Mouse (Mus musculus) kidney, adult 10 weeks (tissue): ENCODE results near the gene Ly6g5b. TPM values are rescaled to one million over a fixed set of nuclear protein-coding genes. Genes with fewer than 3 reads are reported as not detected.

Source experiments
- polyA plus RNA-seq: library from polyadenylated mRNA; stranded (reverse); fragments of 350-450 nt; fragmentation: Illumina TruSeq; extraction: RNeasy Lipid Tissue Mini Kit (QIAGEN cat#74804); gene quantifications from one replicate; pipeline ENCODE4 v1.2.3, GENCODE M21; 2014; ENCODE audit warnings: low read depth, low replicate concordance

The Ly6g5b gene
- polyA plus RNA-seq: not detected

DNA sequence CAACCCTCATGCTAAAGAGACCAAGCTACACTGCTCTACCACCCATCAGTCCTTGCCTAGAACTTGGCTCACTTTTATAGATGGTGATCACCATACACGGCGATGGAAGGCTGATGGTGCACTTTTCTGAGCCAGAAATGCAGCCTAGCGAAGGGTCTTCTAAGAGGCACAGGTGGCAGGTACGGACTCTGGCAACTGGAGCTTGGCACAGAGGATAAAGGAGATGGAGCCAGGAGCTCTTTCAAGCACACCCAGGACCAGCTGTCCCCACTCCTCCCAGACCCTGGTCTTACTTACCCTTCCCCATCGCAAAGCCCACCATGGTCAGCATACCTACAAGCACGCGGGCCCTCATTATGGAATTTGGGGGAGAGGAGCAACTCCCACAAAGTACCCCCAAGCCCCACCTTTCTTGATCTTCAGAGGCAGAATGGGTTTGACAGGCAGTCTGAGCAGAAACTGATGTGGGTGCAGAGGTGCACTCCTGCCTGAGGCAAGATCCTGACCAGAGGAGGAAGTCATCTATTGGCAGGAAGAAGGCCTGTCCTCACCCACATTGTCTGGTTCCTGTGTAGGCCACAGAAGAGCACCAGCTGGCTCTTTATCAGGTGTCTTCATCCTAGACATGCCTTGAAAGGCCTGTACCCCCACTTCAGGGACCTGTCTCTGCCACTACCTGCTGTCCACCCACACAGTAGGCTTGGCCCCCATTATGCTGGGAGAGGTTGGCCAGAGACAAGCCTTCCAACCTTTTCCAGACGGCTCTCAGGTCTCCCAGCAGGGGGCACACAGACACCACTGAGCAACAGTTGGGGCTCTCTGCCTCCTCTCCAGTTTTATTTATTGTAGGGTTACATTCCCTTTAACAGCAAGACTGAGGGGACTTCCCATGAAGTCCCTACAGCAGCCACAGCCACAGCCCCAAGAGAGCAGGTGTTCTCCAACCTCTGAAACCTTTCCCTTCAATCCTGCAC is at the start of gene Ly6g5b:
Gene Ly6g5b (minus strand): TSS at position 383 of the 974 bp plus-strand sequence.

GRCm38 (mm10) chr17:35134801-35135590 is 19.8 kb upstream of the Ly6g5b start, which contains the start of gene Bag6:
TSS of gene Bag6 (plus strand) at chr17:35135178.

GRCm38 (mm10) chr17:35131500-35132173 is 16.4 kb upstream of the Ly6g5b start, which contains the start of gene Apom:
TSS of gene Apom (minus strand) at chr17:35132050.

DNA sequence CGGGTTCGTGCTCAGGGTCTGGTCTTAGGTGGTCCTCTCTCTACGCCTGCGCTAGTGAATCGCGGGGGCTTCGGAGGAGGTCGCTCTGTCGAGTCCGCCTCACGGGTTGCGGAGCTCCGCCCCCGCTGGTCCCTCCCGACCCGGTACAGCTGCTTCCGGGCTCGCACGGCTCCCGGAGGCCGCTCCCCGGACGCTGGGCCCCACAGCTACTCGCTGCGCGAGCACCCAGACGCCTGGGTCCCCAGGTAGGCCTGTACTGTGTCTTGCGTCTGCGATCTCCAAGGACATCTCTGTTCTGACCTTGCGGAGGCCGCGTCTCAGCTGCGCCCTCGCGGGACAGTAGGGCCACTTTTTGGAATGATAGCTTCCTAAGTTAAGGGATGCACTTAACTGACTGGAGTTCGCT is 11.0 kb upstream of the Ly6g5b start, which contains the start of gene D17H6S53E:
Gene D17H6S53E (plus strand): TSS at position 168 of the 406 bp plus-strand sequence.

DNA sequence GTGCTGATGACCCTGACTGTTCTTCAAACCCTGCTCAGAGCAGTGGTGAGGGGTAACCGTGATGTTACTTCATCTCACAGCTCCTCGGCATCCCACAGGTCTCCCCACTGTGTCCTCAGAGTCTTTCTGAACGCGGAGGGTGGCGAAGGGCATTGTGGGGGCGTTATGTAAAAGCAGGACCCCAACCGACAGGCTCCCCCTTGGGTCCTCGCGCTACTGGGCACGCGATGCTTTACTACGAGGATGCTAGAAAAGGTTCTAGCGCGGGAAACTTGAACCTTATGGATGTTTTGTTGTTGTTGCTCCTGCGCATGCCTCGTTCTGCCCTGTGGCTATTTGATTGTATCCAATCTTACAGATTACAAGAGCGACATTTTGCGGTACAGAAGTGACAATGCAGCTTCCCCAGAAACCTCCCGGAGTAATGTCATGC is 6.7 kb upstream of the Ly6g5b start, which contains the start of gene Csnk2b:
Gene Csnk2b (minus strand): TSS at position 183 of the 433 bp plus-strand sequence.

DNA sequence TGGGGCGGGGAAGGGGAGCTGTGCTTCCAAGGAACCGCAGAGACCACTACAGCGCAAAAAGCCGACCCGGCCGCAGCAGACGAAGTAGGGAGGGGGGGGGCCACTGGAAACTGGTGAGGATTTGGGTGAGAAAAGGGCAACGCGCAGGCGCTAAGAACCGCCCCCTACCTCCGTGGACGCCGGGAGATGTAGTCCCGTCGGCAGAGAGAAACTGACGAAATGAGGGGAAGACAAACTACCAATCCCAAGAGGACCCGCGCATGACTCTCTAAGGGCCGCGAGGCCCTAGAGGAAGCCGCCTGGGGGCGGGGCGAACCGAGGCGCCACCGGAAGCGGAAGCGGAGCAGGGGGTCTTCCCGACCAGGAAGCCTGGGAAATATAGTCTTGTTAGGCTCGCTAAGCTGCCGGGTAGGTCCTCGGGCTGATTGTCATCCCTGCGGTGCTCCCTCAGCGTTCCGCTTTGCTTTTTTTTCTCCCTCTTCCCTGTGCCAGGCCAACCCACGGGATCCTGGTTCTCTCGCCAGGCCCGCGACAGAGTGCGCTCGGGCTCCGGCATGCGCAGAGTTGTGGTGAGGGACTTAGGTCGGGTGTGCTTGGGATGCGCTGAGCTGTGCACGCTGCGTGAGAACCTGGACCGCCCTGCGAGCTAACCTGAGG is 6.0 kb upstream of the Ly6g5b start, which contains the start of gene Gpank1:
Gene Gpank1 (plus strand): TSS at position 313 of the 657 bp plus-strand sequence.

GRCm38 (mm10) chr17:35108097-35108496 is 7.1 kb downstream of the Ly6g5b start, which contains the start of gene Ly6g5c:
TSS of gene Ly6g5c (plus strand) at chr17:35108279.

GRCm38 (mm10) chr17:35088825-35089644 is 26.2 kb downstream of the Ly6g5b start, which contains the start of gene Abhd16a:
TSS of gene Abhd16a (plus strand) at chr17:35089263.

DNA sequence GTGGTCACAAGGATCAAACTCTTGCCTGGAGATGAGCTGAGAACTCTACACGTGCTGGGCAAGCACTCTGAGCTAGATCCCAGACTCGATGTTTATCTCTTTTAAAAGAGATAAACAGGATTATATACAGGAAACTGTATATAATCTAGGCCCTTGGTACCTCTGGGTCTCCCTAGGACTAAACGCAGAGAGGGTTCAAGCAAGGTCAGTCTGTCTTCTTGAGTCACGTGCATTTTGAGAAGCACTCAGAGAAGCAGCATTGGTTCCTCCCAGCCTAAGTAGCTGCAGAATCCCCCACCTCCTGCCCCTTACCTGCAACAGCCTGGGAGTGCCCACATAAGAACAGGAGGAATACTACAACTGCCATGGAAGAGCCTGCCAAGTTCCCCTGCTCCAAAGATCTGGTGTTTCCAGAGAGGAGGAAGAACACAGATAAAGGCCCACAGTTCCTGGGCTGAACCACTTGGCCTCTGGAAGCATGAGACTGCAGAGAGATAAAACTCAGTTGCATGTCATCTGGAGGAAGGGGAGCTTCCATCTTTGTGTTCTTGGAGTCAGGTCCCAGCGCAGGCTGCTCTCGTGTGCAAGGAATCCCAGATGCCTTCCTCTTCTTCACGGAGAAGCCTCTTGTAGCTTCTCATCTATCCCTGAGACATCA is 29.9 kb downstream of the Ly6g5b start, which contains the start of gene Ly6g6f:
Gene Ly6g6f (minus strand): TSS at position 403 of the 658 bp plus-strand sequence.

GRCm38 (mm10) chr17:35077786-35078233 is 37.4 kb downstream of the Ly6g5b start, which contains the start of gene Ly6g6d:
TSS of gene Ly6g6d (minus strand) at chr17:35078065.

DNA sequence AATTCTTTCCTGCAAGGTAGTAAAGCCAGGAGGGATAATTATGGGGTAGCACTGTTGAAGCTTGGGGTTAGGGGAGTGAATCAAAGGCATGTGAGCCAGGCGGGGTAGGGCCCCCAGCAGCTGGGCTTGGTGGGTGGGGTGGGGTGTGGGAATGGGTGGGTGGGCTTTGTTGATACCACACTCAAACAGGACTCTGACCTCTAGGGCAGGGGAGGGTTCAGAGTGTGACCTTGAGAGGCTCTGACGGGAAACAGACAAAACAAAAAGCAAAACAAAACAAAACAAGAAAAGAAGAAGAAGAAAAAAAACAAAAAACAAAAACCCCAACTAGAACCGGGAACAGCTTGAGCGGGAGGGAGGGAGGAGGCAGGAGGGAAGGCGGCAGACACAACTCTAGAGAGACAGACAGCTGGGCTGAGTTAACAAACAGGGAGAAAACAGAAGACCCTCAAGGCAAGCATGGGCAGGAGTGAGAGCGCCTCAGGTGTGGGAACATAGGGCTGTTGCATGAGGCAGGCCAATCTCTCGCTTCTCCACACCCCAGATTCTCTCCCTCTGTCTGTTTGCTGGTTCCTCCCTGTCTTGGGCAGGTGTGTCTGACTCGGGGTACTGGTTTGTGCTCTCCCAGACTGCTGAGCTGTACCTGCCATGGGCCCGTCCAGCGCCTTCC is 38.6 kb downstream of the Ly6g5b start, which contains the start of gene Ly6g6e:
Gene Ly6g6e (plus strand): TSS at position 396 of the 670 bp plus-strand sequence.

GRCm38 (mm10) chr17:35066084-35066483 is 49.1 kb downstream of the Ly6g5b start, which contains the start of gene Mpig6b:
TSS of gene Mpig6b (minus strand) at chr17:35066184.

GRCm38 (mm10) chr17:35064951-35065947 is 50.0 kb downstream of the Ly6g5b start, which contains the start of gene Ly6g6c:
TSS of gene Ly6g6c (plus strand) at chr17:35065388.

